Mouse (Mus musculus) ES-Bruce4 (cell line): ENCODE measurements around the gene 1700024B05Rik.
"Not testable (repeated sequence)": the region's sequence is repeated elsewhere in the genome, so short reads cannot be mapped to it uniquely, and the experiment has no call there.

Experiments used
- CTCF ChIP-seq: IDR thresholded peaks from one replicate; pipeline ENCODE4 v1.8.1; 2011; ENCODE audit warnings: low read depth, low read length
- POLR2A ChIP-seq: IDR thresholded peaks from one replicate; pipeline ENCODE4 v1.8.1; 2011; ENCODE audit warnings: low read length; ENCODE audit not compliant: insufficient read depth

GRCm38 (mm10) chr14:41907190-41907589 is 36.6 kb upstream of the 1700024B05Rik start, which contains the start of gene Gm7980:
- TF ChIP-seq CTCF, POLR2A: not testable (repeated sequence)
